Mouse (Mus musculus): ENCODE results near the gene B4galt5.

DNA sequence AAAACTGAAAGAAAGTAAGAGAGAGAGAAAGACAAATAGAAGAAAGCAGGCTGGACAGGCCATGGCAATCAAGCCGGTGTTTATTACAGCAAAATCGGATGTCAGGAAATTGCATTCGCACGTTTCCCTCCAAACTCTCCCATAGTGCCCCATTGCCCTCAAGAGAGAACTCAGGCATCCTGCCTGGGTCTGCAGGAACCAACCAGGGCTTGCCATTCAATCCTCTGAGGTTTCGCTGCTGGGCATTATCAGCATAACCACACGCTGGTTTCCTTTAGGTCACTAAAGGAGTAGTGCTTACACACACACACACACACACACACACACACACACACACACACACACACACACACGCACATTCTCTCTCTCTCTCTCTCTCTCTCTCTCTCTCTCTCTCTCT is 18.3 kb upstream of the B4galt5 start:
- no peak for TF ChIP-seq POLR2A (IDR thresholded peaks at IDR 0.05; ENCODE audit: borderline replicate concordance, low read depth, low read length)
- no peak for TF ChIP-seq CTCF (IDR thresholded peaks at IDR 0.05; ENCODE audit: low read depth, low read length)
